Mouse (Mus musculus) ES-CJ7 (cell line): ENCODE measurements at regions not wholly inside any gene's neighbourhood (a gene's known extent, or its start where the extent isn't known, plus 50 kb on each side); places are given as distances from the start of the nearest gene placed in this dataset.

Source experiments
- DNase-seq: peaks from one replicate; pipeline ENCODE4 v3.0.0; 2011; ENCODE audit warnings: low read depth, low spot score

DNA sequence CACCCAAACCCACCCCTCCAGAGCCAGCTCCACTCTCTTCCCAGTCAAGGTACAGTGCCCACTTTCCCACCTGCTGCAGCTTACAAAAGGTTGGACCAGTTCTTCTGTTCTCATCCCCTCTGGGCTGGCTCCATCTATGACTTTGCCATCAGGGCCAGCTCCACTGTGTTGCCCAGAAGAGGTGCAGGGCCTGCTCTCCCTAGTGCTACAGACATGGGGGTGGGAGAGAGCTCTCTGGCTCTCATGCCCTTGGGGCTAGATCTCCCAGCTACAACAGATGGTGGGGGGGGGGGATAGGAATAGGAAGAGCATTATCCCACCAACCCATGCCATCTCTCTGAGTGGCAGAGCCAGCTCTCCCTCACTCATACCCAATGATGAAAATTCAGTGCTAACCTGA lies 219.6 kb upstream of the G2e3 start:
- DNase-seq: no peak

DNA sequence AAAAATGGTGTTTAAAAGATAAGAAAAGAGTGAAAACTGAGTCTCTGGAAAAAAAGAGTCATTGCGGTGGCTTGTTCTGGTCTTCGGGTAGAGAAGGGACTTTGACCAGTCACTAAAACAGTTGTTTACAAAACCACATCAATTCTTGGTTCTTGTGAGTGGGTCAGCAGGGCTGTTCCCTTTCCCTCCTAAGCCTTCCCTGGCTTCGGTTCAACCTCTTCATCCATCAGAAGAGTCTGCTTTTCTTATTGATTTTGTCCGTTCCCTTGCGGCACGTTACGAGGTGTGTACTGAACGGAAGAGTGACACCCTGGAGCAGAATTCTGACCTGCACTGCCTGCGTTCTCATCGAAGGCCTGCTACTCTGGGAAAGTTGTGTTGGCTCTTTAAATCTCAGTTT lies 229.1 kb upstream of the G2e3 start:
- DNase-seq: no peak

DNA sequence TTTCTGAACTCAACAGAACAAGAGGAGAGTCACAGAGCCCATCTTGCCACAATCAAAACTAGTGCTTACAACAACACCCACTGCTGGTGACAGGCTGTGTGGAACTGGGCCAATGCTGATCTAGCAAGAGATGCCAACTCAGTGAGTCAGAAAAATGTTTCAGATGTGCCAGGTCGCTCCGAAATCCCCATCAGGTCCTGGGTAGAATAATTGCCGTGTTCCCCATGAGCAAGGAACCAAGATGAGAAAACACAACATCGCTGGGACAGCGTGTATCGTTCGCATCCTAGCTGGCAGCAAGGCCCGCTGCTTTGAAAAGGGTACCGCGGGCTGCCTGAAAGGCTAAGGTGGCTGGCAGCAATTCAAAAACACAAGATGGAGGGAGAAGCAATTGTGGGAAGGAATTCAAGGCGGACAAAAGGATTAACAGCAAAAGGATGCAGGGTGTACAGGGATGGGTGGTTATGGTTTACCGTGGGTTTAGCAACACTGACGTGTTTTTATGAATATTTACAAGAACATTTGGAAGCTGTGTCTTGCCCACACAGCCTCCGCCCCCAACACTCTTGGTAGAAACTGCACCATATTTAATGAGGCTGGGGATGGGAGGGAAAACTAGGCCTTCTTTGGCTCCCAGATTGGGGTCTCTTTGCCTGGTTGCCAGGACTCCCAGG lies 229.7 kb upstream of the G2e3 start:
- no peak for DNase-seq

DNA sequence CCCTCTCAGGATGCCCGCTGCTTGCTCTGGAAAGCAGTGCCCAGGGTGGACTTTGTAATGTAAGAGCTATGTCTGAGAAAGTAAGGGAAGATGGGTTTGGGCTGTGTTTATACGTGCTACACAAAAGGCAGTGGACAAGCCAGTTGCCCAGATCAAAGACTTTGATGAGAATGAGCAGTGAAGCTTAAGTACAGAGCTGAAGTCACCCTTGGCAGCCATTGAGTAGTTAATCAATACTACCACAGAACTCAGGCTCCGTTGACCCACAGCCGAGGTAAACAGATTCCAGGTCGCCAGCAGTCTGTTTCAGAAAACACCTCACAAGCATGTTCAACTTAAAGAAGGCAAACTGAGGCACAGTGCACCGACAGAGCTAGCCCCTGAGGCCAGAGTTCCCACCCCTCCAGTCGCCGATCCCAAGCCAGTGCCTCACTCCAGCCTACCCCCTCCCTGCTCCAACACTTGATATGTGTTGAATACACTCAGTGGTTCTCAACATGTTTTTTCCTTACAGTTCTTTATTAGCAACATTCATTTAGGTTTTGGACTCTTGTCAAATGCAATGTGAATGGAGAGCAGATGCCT lies 230.3 kb upstream of the G2e3 start:
- DNase-seq: no peak

DNA sequence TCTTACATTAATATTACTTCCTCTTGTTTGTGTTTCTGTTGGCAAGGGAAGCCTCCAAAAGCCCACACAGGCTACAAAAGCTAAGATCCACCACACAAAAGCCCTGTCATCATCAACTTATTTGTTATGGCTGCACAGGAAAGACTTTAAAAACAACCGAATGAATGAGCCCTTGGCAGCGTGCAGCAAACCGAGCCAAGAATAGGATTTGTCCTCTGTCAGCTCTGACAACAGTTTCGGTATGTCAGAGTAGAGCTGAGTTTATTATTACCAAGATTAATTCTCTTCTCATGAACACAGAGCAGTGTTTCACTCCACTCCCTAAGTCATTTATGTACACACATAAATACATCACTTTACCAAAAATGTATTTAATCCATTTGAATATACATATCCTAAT lies 236.1 kb upstream of the G2e3 start:
- no peak for DNase-seq

DNA sequence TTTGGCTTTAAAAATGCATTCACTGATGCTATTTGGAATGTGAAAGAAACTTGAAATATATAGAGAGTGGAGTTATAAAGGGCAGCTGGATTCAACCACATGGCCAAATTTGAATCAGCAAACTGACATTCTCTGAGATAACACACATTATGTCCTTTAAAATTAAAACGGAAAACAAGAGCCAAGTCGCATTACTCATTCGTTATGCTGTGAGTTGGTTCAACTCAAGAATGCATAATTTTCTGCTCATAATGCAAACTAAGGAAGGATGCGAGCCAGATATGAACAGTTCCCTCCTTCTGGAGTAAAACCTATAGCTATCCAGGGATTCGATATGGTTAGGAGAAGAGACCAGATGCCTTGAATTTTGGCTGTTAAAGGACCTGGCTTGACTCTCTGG lies 239.8 kb upstream of the G2e3 start:
- DNase-seq: no peak

DNA sequence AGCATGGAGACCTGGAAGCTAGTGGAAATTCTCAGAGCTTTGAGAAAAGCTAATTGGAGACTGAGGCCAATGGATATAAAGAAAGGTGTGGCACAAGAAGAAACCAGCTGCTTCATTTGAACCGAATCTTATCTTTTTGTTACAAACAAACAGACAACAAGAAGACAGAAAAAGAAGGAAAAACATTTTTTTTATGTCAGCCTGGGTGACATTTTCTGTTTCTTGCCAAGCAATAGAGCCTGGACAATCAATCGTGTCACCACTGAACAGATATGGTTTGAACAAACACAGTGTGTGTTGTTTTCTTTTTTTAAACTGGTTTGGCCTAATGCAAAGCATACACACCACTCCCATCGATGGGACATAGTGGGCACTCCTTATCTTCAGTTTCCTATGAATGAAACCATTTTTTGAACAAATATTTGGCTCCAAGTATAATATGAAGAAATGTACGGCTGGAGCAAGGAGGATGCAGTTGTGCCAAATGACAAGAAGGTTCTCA lies 244.3 kb upstream of the G2e3 start:
- DNase-seq: no peak

DNA sequence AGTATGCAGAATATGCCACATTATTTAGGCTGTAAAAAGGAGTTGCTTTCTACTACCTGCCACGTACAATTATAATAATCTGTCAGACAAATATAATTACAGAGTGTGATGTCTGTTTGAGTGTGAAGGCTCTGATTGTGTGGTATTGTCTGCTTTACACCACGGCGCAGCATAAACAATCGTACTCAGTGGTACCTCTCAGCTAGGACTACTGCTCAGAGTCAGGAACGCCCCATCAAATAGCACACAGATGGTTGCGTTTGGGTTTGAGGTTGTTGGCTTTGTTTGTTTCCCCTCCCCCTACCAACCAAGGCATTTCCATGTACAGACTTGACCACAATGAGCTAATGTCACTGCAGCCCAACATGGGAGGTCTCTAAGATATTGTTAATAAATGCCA lies 246.2 kb upstream of the G2e3 start:
- no peak for DNase-seq

DNA sequence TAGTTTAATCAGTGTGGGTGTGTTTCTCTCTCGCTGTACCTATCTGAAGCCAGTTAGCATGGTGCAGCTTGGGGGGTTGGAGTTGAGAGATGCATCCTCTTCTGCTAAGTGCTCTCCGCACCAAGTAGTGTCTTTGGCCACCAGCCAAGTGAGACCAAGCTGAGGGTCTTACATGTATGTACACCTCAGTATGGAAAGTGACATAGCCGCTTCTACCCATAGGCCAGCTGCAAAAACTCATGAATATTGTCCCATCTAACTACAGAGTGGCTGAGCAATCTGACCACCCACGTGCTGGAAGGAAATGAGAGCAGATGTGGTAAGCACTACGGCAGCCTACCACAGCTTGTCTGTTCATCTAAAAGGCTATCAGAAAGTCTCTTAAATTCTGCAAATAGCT lies 247.0 kb upstream of the G2e3 start:
- no peak for DNase-seq

DNA sequence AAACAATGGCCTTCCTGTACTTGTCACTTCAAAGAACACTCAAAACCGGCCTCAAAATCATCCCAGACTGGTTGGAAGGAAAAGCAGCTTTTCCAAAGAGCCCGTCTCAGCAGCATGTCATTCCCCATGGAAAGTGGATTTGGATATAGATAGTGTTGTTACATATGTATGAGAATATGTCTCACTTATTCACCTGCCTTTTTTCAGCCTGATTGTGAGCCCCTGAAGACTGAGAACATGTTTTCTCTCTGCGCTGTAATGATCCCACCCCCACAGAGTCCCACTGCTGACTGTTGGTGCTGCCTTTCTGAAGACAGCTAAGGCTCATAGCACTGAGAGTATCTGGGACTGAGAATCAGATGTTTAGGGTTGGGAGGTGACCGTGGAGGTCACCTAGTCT lies 251.9 kb upstream of the G2e3 start:
- no peak for DNase-seq

DNA sequence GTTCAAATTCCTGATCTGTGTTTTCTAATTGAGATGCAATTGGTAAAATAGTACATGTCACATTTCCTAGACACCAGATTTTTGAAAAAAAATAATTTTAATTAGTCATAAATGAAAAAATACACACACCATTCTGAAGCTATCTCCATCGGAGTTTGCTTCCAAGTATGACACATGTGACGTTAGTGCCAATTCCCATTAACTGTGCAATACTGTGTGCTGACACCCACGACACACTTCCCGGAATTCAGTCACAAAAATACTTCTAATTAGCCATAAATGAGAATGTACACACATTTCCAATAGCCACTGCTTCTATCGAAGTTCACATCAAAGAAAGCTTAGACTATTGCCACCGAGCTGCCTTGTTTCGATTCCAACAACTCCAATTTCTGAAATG lies 258.5 kb upstream of the G2e3 start:
- no peak for DNase-seq

DNA sequence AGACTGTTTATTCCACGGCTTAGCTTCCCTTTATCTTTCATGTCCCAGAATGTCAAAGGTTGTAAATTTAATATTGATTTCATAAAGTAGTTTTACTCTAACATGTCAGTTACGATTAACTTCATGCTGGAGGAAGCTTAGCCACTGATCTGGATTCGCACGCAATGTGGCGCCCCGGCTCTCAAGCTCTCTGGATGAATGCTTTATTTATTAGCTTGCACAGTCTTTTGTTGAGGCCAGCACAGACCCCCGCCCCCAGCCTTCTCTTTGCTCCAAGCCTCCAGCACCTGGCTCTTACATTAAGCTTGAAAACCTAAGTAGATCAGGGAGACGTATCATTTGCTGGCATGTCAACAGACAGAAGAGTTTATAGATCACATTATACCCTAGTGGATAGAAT lies 266.1 kb upstream of the G2e3 start:
- DNase-seq: no peak

DNA sequence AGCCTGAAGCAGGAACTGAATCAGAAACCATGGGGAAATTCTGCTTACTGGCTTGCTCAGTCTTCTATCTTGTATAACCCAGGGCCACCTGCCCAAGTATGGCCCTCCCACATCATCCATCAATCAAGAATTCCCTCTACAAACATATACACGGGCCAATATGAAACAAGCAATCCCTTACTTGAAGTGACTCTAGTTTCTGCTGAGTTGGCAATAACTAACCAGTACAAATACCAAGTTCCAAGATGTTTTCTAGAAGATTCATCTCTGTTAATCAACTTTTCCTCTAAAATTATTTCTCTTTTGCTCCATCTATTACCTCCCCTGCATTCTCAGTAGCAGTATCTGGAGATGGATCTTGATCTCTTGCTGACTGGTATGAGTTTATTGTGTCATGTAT lies 274.4 kb upstream of the G2e3 start:
- DNase-seq: no peak

DNA sequence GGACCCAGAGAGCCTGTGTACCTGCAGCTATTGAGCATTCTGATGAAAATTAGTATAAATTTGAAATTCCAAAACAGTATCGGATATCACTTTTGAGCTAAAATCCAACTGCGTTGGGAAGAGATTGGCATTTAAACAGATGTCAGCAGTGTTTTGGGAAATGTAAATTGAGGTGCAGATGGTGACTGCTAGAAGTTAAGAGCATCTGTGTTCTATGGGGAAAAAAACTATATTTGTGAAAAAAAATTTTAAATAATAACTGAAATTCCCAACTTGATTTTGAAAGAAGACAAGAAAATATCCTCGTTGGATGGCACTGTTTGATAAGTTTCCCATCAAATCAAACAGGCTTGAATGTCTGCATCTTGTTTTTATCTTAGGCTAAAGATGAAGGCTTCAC lies 286.9 kb upstream of the G2e3 start:
- no peak for DNase-seq

DNA sequence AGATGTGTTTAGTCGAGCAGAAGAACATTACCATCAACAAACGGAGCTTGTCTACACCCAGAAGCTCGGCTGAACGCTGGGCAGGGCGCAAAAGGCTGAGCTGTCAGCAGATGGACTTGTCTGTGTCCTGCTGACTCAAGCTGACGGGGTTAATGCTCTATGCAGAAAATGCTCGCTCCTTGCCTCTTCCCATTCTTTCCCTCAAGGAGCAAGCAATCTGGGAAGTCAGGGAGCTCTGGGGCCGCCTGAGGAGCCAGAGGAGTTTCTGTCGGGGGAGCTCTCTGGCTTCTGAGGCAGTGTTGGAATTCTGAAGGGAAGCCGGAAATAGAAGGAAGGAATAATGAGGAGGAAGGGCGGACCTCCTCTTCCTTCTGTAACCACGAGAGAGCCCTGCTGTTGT lies 289.3 kb upstream of the G2e3 start:
- no peak for DNase-seq

DNA sequence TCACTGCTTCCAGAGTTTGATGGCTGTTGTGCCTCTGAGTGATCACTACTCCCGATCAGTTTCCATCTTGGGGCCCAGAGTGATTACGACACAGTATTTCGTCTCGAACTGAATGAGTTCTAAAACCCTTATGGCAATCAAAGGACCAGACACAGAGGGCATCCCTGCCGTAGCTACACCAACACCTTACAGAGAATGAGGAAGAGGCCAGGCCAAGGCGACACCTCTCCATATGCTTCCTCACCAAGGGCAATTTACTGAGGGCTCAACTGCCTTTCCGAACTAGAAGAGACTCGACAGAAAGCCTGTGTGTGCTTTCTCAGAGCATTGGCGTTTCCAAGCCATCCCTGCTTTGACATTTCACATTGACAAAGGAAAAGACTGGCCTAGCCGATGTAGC lies 289.8 kb upstream of the G2e3 start:
- no peak for DNase-seq

DNA sequence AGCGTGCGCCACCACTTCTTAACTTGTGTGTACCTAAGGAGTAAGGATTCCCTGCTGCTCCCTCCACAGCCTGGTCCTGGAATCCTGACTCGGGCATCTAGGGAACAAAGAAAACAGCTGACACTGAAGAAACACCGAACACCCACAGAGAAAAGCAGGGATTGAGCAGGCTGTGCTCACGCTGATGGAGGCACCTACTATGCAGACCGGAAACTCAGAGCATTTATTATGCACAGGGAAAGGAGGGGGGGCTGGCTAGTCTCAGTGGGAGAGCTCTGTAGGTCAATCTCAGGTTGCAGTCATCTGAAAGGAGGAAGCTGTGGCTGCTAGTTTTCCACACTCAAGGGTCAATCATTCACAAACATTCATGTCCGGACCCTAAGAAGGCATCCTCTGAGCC lies 300.7 kb upstream of the G2e3 start:
- DNase-seq: peak; percentile 83

DNA sequence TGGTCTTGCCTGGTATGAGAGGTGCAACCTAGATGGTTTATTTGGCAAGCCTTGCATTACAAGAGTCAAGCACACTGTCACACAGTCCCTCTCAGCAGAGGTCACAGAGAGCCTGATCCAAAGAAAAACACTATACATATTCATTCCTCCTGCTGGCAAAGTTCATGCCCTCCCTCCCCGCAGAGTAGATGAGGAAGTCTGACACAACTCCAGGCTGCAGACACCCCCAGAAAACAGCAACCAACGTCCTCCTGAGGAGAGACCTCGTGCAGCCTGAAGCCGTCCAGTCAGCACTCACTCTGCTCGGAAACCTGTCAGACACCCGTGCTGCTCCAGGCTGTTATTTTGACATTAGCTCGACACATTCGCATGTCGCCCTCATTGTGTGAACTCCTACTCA lies 302.4 kb upstream of the G2e3 start:
- DNase-seq: no peak

DNA sequence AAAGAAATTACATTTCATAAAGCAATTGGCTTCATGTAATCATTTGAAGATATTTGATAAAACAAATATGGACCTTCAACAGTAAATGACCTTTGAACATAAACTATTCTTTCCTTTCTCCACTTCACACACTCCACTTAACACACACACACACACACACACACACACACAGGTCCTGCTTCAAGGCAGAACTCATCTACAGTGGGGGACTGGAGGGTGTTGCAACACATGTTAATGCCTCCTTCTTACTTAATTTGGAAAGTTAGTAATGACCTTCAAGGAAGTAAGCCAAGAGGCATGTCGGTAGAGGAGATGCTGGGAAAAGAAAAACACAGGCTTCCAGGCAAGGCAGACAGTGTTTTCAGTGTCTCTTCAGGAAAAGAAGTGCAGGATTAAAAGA lies 302.8 kb upstream of the G2e3 start:
- no peak for DNase-seq

DNA sequence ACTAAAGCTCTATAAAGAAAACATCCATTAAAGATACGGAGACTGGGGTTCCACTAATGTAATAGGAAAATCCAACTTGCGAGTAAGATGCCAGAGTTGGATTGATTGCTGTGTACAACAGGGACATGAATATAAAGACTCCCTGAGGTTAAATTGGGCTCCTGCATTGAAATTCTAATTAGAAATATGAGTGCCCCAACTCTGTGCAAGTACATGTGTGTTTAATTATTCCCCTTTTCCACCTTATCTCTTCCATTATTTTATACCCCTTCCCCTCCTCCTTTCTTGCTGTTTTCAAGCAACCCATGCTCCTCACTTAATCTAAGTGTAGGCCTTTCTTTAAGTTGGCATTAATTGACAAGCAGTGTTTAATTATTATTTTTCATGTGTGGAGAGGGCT lies 315.7 kb upstream of the G2e3 start:
- no peak for DNase-seq

DNA sequence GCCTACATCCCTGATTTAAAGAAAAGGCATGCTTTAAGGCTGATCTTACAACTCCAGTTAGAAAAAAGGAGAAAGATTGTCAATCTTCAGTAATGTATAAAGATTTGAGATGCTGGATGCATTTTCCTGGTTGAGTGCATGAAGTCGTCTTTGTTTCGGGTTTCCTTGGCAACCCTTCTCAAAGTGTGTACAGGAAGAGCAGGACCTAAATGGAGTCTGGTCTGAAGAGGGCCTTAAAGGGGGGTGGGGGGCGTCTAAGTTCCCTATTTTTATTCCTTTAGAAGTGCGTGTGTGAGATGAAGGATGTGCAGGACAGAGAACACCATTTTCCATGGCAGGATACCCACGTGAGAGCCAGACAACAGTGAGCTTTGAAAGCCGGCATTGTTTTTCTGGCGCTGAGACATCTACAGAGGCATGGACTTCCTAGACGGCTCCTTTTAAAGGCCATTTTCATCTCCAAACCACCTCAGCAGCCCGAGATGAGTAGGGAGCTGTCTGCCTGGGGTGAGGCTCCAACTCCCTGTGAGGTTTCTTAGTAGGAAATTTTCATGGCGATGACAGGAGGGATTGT lies 319.2 kb upstream of the G2e3 start:
- no peak for DNase-seq

DNA sequence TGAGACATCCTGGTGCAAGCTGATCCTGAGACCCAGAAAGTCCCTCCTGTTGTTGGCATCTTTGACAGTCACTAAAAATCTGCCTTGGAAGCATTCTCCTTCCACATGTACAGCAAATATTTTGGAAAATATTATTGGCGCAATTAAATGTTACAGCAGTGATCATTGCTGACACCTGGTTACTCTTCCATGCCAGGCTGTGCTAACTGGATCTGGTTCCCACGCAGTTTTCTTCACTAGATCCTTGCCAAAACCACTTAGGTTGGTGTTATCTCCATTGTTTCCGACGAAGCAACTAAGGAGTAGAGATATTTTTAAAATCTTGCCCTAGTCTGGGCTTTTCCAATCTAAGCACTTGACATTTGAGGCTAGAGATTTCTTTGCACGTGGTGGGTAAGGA lies 321.8 kb upstream of the G2e3 start:
- no peak for DNase-seq

DNA sequence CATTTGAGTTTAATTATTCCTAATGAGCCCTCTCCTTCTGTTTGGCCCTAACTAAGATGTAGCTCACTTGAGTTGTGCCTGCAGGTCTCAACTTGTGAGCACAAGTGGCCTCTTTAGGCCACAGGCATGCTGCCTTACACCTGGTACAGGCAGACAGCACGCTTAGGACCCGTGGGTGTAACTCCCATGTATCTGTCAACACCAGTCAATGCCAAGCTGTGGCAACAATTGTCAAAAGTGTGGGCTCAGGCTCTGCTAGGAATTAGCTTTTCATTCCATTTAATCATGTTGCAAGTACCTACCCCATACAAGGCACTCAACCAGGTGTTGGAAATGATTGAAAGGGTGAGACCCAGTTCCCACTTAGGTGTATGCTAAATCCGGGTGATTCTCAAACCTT lies 322.3 kb upstream of the G2e3 start:
- DNase-seq: no peak
